Mouse (Mus musculus) right cerebral cortex, adult 18-20 months (tissue): Measurements from ENCODE around the gene Gm20388.
A peak's percentile ranks its signal among the peaks of the same experiment; 100 is the strongest.

Experiments used
- DNase-seq: peaks from one replicate; pipeline ENCODE4 v3.0.0; 2022; ENCODE audit warnings: mixed read lengths

The Gm20388 gene

DNA sequence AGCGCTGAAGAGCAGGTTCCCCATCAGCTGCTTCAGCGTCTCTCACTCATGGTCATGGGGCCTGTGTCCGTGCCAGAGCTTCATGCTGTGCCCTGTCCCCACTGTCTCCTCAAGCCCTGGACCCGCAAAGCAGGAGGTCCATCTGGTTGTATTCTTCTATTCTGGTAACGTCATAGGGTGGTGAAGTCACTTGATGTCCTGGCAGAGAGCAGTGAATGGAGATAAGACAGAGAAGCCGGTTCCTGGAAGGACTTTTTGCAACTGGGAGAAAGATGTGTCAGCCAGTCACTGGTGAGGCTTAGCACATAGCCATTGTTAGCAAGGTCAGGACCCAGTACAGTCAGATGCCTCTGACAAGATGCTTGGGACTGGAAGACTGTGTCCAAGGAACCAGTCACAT, 2172.8 kb downstream of the Gm20388 start:
- DNase-seq = no peak

DNA sequence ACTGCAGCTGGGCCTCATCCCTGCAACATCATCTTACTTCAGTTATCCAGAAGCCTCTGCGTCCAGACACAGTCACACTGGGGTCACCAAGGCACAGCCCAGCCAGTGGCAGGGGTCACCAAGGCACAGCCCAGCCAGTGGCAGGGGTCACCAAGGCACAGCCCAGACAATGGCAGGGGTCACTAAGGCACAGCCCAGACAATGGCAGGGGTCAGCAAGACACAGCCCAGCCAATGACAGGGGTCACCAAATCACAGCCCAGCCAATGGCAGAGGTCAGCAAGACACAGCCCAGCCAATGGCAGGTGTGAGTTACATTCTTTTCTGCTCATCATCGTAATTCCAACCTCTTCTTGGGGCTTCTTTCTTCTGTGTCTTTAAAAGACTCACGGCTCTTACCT, 2173.5 kb downstream of the Gm20388 start:
- DNase-seq = no peak

DNA sequence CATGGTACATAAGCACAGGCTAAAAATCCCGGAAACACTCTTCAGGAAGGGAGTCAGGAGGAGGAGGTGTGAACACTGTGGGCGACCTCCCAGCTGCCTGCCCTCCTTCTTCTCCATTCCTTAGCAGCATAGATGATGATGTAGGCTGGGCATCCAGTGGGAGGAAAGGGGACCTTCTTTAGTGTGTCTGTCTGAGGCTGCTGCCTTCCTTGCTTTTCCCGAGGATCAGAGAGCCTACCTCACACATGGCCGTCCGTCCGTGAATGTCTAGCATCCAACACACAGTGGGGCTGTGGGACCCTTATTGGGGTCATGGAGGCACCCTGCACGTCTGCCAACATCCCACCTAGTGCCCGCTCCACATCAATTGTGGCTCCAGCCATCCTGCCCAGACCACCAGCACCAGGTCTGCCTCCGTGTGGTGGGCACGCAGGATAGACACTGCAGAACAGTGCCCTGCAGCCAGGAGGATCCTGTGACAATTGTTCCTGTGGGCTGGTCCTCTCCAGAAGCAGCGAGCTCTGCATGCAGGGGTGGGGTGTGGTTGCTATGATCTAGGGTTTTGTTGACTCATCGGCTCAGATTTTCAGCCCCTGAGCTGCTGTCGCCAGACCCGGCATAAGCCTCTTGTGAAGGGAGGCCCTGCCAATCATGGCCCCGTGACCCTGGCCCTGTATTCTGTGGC, 2174.2 kb downstream of the Gm20388 start:
- peak; percentile 90 for DNase-seq

DNA sequence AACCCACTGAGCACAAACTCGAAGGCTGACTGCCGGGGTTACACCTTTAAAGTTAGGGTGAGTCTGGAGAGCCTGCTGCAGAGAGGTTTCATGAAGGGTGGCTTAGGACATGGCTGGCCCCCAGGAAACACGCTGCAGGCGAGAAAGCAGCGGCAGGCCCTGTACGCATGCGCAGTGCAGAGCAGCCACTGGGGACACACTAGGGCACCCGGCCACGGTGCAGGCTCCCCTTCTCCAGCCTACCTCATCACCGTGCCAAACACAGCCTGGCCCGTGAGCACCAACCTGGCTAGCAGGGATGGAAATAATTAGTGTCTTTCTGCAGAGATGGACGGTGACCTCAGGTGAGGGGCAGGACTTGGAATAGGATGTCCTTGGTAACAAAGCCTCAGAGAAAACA, 2175.4 kb downstream of the Gm20388 start:
- no peak for DNase-seq

DNA sequence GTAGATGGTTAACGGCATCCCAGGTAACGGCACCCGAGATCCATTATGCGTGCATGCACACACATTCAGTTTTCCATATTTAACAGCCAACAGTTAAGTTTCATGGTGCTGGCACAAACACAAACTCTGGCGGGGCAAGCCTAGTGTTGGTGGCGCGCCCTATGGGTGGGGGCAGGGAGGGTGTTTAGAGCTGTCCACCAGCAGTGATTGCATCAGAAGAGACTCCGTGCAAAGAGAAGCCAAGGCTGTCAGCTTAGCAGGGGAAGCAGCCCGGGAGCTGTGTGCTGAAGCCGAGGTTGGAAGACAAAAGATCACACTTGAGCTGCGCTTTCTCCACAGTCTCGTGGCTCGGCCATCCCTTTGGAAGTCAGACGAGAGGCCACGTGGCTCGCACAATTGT, 2178.0 kb downstream of the Gm20388 start:
- no peak for DNase-seq

DNA sequence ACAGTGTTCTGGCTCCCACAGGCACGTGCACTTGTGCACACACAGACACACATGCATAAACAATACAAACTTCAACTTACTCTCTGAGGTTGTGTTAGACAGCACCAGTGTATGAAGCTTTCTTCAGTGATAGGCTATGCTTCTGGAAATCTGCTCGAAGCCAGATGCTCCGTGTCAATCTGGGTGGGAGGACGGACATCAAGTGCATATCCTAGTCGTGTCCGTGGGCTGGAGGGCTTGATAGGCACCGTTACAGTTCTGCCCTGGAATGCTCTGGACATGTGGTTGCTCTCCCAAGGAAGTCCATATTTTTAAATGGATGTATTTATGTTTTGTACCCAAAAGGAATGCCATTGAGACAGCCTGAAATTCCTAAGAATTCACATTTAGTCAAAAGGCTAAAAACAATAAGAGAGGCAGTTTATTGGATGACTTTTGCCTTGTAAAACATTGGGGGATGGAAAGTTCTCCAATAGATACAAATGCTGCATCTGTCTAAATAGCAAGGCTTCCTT, 2178.6 kb downstream of the Gm20388 start:
- no peak for DNase-seq

DNA sequence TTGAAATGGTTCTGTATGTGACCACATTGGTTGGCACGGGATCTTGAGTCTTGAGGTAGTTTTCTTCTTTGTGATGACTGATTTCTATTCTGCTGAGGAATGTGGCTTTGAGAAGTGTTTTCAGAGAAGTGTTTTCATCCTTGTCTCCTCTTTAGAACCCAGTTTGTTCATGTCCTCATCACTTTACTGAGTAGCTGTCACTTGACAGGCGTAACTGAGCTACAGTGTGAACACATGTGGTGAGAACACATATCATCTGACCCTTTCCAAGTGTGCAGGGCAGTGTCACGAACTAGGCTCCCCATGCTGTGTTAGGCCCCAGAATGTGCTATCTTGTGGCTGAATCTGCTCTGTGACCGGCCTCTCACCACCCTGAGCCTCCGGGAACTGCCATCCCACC, 2181.8 kb downstream of the Gm20388 start:
- no peak for DNase-seq

DNA sequence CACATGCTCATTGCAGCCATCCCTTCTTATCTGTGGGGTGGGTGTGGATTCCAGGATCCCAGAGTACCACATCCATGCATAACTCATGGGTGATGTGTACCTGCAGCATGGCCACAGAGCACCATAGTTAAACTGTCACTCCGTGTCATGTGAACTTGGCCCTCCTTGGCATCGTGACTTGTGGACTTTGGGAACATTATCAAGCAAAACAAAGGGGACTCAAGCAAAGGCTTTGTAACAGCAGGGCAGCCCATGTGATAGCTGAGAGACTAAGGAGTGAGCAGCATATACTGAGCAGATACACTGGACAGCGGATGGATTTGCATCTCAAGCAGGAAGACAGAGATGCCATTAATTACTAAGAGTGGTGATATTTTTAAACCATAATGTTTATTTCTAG, 2188.1 kb downstream of the Gm20388 start:
- DNase-seq = no peak

DNA sequence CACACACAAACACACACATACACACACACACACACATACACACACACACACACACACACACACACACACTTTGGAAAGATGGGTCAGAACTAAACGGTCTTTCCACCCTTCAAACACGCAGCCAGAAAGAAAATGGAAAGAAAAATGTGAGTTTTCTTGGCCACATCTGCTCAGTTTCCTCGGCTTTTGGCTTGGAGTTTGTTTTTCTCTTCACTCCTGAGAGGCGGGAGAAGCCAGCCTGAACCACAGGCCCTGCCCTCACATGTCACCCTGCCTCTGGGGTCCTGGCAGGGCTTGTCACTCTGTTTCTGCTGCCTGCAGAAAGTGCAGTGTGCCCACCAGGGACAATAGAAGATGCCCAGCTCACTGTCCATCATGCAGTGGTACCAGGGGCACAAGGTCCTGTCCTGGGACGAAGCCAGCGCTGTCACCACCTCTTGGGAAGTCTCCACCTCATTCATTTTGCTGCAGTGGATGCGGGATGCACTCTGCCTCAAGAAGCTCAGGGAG, 2189.1 kb downstream of the Gm20388 start:
- DNase-seq = no peak

DNA sequence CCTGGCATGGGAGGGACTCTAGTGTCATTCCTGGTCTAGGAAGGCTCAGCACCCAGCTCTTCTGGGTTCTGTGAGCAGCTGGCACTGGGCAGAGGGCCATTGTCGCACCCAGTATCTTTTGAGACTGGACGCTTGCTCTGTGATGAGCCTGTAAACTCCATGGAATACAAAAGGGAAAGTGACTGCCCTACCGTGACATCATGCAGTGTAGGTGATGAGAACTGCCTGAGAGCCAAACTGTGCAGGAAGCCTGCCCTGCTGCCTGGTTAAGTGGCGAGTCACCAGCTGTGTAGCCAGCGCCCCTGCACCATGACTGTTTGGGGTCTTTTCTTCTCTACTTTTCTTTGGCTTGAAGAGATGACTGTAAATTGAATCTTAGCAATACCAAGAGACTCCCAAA, 2191.2 kb downstream of the Gm20388 start:
- DNase-seq = no peak

DNA sequence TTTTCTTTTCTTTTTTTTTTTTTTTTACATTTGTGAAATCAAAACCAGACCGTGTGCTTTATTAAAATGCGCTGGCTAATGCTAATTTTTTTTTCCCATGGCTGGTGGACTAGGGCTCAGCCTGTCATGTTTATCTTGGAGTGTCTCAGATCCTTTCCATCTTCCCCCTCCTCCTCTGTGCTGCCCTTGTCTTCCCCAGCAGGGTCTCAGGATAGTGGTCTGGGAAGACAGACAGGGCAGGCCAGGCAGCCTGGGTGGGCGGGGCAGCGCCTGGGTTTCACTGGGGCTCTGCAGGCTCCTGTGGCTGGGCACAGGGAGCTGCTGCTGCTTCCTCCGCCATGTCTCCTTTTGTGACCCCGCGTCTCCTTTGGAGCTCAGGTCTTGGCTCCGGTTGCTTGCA, 2191.6 kb downstream of the Gm20388 start:
- no peak for DNase-seq

DNA sequence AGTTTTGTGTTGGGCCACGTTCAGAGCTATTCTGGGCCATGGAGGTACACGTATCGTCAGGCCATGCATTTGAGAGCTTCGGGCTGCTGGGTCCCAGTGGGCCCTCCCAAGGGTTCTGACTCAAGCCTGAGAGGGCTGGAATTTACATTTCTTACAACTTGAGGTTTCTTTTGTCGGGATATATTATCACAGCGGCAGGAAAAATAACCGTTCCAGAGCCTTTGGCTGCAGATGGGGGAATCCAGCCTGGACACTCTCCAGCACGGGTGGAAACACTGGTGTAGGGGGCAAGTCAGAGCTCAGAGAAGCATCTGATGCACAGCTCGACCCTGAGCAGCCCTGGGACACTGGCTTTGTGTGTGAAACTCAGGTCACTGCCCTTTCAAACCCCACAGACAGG, 2192.6 kb downstream of the Gm20388 start:
- no peak for DNase-seq

DNA sequence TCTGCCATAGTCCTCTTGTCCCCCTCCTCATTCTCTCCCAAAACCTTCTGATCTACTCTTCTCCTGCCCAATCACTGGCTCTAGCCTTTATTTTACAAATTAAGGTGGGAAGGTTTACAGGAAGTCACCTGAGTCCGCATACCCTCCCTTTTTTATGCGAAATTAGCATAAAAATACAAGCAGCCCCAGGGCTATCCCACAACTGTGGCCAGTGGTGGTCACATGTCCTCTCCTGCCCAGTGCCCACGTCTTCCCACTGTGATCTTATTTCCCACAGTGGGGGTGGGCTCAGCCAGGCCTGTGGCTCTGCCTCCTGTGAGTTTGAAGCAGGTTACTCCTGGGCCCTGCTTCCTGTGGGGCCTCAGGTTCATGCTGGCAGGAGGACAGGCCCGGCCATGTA, 2194.0 kb downstream of the Gm20388 start:
- DNase-seq = no peak

DNA sequence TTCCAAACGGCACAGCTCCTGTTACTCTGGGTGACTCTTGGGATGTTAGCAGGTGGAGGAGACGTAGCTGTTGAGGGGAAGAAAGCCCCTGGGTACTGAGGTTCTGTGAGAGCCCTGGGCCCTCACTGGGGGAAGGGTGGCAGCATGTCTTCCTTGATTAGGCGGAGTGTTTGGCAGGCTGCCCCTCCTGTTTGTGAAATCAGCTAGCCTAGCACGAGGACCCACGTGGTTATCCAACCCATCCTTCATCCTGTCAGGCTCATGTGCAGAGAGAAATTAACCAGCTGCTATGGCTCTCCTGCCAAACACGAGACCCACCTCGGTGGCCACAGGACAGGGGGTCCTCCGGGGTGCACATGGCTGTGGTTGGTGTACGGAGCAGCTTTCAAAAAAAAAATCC, 2195.6 kb downstream of the Gm20388 start:
- DNase-seq = no peak

DNA sequence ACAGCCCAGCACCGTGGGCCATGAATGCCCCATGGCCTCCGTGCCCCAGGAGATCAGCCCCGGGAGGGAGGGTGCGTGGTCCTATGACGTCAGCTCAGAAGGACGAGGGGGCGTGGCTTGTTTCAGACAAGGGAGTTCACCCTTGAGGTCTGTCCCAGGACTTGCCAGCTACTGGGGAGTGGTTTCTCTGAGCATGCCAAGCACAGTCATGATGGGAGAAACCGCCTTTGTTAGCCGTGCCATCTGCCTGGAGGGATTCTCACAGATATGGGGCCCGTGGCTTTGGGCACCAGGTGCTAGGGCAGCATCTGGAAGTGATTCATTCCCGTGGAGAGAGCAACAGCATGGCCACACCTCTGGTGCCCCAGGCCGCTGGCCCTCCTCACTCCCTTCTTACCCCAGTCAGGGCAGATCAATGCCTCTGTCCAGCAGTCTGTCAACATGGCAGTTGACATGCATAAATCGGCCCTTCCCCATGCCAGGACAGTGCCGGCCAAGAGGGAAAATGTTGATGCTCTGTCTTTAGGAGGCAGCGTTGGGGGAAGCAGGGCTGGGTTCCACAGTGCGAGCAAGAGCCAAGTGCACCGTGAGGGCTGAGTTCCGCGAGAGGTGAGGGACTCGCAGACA, 2199.7 kb downstream of the Gm20388 start:
- DNase-seq = no peak

DNA sequence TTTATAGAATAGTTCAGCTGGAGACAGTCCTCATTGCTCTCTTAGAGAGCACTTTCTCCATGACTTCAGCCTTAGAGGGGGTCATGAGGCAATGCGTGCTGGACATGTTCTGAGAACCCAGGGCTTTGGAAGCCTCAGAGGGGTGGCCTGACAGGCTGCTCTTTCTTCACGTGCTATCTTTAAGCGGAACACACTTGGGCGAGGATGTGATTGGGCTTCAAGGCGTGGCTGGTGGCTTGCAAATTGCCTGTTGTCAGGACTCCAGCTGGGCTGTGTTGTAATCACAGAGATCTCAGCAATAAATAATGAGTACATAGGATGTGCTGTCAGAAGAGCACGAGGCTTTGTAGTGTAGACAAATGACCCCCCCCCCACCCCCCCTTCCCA, 2200.2 kb downstream of the Gm20388 start:
- no peak for DNase-seq

DNA sequence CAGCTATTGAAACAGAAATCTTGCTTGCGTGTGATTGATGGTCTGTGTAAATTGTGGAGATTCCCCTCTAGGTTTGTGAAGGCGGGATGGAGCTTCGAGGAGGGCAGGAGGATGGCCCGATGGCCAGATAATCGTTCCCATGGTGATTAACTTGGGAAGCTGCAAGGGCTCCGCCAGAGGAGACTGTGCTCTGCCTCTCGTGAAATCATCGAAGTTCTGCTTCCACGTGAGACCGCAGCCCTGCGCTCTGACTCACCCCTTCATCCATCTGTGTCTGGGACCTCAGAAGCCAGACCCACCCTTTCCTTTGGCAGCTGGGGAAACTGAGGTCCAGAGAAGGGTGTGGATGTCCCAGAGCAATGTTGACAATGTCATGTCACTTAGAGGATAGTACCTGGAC, 2201.1 kb downstream of the Gm20388 start:
- no peak for DNase-seq

DNA sequence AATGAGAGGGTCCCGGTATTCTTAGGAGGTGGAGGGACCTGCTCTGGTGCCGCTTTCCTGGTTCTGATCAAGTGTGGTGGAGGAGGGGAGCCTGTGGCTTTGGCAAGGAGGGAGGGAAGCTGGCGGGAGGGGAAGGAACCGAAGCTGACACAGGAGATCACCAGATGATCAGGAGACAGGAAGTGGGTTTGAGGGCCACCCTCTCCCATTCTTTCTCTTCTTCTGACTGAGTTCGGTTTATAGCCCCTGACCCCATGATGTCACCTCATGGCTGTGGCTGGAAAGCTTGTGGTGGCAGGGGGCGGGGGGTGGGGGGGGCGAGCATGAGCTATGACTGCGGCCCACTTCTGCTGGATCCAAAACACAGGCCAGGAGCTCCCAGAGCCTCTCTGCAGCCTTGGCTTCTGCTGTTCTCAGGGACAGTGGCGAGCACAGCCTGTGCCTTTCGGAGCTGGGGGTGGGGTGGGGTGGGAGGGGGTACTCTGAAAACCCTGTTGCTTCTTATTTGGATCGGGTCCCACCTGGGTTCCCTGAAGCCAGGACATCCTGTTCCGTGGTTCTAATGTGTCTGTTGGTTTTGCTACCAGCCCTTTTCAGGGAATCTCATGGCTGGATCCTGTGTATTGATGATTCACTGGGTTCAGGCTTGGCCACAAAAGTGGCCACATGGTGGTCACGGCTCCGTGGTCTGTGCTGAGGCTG, 2201.8 kb downstream of the Gm20388 start:
- DNase-seq = no peak

DNA sequence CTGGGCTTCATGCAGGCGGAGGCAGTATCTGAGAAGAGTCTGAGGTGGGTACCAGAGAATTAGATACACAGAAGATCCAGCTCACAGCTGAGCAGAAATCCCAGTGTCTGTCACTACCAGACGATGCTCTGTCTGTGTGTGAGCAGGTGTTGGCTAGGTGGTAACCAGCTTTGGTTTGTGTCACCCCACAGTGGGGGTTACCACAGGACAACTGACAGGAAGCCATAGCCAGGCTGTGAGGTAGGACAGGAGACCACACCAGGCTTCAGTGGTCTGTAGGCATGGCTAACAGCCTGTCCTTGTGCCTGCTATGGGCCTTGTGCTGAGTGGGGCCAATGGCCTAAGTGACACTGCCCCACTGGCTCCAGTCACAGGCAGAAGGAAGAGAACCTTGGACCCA, 2204.2 kb downstream of the Gm20388 start:
- DNase-seq = no peak

DNA sequence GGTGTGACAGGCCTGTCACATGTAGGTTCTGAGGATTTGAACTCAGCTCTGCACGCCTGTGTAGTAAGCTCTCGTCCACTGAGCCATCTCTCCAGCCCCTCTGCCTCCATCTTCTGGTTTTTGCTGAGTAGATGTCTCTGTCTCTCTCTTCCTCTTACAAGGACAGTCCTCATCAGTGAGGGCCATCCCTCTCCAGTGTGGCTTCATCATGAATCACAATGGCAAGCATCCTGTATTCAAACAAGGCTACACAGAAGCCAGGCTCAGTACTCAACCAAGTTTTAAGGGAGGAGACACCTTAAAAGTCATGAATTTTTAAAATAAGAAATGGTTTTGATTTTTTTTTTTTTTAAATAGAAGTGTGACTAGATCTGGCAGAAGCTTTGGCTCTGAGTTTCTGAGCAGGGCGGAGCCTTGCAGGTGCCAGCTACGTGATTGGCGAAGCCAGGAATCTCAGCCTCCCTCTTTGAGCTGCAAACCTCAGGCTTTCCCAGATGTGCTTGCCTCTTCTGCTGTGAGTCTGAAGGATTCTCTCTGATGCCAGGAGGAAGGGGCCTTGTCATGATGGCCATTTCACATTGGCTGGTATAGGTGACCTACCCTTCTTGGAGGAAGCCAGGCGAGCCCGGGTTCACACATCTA, 2206.2 kb downstream of the Gm20388 start:
- no peak for DNase-seq

DNA sequence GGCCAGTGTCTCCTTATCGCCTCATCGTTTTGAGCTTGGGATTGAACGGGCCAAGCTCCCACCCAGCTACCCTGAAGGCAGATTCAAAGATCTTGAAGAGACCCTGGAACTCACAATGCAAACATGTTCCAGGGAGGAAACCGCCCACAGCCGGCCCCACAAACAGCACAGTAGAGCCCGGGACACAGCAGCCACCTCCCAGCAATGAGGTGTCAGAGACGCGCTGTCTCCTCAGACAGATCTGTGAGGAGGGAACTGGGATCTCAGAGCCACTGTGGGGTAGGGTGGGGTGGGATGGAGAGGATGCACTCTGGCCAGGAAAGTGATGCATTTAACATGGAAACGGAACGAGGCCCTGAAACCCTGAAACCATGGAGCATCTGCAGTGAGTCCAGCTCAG, 2207.5 kb downstream of the Gm20388 start:
- no peak for DNase-seq

DNA sequence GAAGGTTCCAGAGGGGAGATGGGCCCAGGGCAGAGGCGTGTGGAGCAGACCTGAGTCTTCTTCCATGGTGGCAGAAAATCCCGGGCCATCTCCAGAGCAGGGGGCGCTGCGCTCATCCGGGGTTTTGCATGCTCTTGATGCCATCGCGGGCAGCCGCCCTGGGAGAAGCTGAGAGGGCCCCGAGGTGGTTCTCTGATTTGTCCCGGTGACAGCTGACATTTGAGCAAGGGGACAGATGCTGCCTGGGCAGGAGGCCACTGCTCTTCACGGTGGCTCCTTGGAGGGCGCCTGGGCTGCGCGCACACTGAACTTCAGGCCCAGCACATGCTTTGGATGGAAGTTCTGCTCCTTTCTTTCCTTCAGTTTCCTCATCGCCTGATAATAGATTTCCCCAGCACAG, 2207.9 kb downstream of the Gm20388 start:
- no peak for DNase-seq

DNA sequence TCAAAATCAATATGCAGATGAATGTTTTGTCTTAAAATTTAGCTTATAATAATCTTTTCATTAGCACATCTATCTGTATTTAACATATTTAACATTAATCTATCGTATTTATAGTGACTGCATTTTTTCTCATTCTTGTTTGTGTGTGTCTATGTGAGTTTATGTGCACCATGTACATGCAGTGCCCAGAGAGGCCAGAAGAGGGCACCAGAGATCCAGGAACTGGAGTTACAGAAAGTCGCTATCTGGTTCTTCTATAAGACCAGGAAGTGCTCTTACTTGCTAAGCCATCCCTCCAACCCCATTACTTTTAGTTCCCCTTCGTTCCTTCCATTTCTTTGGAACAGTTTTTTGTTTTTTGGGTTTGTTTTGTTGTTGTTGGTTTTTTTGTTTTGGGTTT, 2213.7 kb downstream of the Gm20388 start:
- no peak for DNase-seq

DNA sequence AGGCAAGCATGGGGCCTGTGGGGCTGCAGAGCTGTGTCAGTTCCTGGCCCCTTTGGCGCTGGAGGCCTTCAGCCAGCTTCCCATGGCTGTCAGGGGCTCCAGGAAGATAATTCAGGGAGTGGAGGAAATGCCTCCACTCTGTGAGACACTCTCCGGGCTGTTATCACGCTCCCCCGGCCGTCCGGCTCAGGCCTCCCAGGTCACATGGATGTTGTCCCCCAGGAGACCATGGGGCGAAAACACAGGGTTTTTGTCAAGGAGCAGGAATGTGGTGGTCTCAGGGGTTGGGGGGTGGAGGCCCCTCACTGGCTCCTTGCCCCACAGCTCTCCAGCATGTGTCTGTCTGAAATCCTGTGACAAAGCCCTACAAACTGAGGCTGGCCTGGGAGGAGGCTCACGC, 2216.0 kb downstream of the Gm20388 start:
- no peak for DNase-seq
